Mouse (Mus musculus) neural tube, embryonic 12.5 days (tissue): ENCODE measurements around the gene Abca7. TPM values are rescaled to one million over a fixed set of nuclear protein-coding genes. Genes with fewer than 3 reads are reported as not detected.

Source experiments
- ATAC-seq: fragments of 200-750 bp; cut with Nextera tagmentation; 2 replicates; pipeline ENCODE4 v1.8.0; 2017; ENCODE audit warnings: low read depth, mild to moderate bottlenecking, moderate TSS enrichment, moderate library complexity; ENCODE audit not compliant: low FRiP score
- H3K27ac ChIP-seq: fragments of 300-500 bp; sonication (generic); 2 replicates; pipeline ENCODE4 v1.5.1; 2016
- H3K27me3 ChIP-seq: fragments of 300-500 bp; sonication (generic); replicated peaks from 2 replicates; pipeline ENCODE4 v1.6.1; 2016; ENCODE audit warnings: mild to moderate bottlenecking
- H3K36me3 ChIP-seq: fragments of 300-500 bp; sonication (generic); 2 replicates; pipeline ENCODE4 v1.6.1; 2016; ENCODE audit warnings: mild to moderate bottlenecking
- H3K4me1 ChIP-seq: fragments of 300-500 bp; sonication (generic); 2 replicates; pipeline ENCODE4 v1.6.1; 2016
- H3K4me2 ChIP-seq: fragments of 300-500 bp; sonication (generic); replicated peaks from 2 replicates; pipeline ENCODE4 v1.6.1; 2016; ENCODE audit warnings: mild to moderate bottlenecking
- H3K4me3 ChIP-seq: fragments of 300-500 bp; sonication (generic); 2 replicates; pipeline ENCODE4 v1.5.1; 2016
- H3K9ac ChIP-seq: fragments of 300-500 bp; sonication (generic); 2 replicates; pipeline ENCODE4 v1.6.1; 2016; ENCODE audit warnings: mild to moderate bottlenecking
- H3K9me3 ChIP-seq: fragments of 300-500 bp; sonication (generic); 2 replicates; pipeline ENCODE4 v1.6.1; 2016; ENCODE audit warnings: mild to moderate bottlenecking
- WGBS: fragments of 180-500 bp; shearing (Covaris S2); methylation state at CpG from one replicate; pipeline ENCODE4 v1.1.7; 2016; 5-methylcytosine and 5-hydroxymethylcytosine counted together
- polyA plus RNA-seq: library from polyadenylated mRNA; unstranded; fragments of >200 nt; fragmentation: Nextera tagmentation; extraction: Ambion mirVana; gene quantifications from 2 replicates; pipeline ENCODE4 v1.2.1, GENCODE M21; 2016

Abca7 gene
- polyA plus RNA-seq, 1 experiment from 2014 or later: 10.7 TPM

DNA sequence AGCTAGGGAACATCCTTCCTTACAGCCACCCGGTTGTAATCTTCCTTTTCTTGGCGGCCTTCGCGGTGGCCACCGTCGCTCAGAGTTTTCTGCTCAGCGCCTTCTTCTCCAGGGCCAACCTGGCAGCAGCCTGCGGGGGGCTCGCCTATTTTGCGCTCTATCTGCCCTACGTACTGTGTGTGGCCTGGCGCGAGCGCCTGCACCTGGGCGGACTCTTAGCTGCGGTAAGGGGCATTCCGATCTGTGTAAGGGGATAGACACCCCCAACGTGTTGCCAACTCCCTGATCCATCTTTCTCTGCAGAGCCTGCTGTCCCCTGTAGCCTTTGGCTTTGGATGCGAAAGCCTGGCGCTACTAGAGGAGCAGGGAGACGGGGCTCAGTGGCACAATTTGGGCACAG, 6.5 kb downstream of the Abca7 start:
- 0 out of 2 replicates have a peak overlapping the region, but pooled peaks have one; percentile 1 for H3K4me2 ChIP-seq
- WGBS: 28% methylated on average over 21 of the region's 21 CpGs
- no peaks in the 10 kb centered on the region for H3K9me3 ChIP-seq
- H3K4me3 ChIP-seq: no peak overlapping the region
- peaks cover 3% of the 10 kb centered on the region for H3K36me3 ChIP-seq
- ATAC-seq: no peak
- H3K4me1 ChIP-seq: peaks cover 14% of the 10 kb centered on the region
- H3K27me3 ChIP-seq: peaks cover 35% of the 10 kb centered on the region
- no peak overlapping the region for H3K27ac ChIP-seq
- no peak overlapping the region for H3K9ac ChIP-seq

DNA sequence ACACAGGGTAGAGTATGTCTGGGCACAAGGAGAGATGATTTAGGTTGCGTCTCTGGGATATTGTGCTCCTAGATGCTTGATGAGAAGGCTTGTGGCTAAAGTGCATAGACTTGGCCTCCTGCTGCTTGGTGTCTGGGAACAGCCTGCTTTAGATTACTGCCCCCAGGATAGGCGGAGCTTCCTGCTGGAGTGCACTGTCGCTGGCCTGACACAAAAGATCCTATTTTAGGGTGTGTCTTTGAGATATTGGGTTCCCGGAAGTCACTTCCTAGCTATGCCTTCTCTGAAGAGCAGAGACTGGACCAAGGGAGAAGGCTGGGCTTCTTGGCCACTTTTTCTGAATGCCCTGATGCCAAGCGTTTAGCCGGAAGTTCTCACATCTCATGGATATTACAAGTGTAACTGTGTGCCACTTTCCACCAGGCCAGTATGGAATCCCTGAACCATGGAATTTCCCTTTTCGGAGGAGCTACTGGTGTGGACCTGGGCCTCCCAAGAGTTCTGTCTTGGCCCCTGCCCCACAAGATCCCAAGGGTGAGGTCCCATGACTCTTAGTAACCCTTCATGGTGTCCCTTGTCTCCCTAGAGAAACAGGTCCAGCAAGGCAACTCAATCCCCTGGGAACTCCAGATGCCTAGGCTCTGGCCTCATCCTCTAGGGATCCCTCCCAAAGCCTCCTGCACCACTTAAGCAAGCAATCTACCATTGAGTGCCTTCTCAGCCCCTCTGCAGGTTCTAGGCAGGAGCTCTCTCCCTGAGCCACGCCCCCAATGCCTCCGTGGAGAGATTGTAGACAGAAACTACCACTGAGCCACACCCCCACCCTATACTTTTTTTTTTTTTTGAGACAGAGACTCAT, 7.3 kb downstream of the Abca7 start:
- H3K4me3 ChIP-seq: no peak overlapping the region
- WGBS: 59% methylated on average over 9 of the region's 9 CpGs
- no peak for ATAC-seq
- H3K4me1 ChIP-seq: 0 out of 2 replicates have a peak, but pooled peaks cover 8% of the 10 kb centered on the region
- peaks cover 10% of the 10 kb centered on the region for H3K36me3 ChIP-seq
- H3K27me3 ChIP-seq: peaks cover 35% of the 10 kb centered on the region
- H3K27ac ChIP-seq: no peak overlapping the region
- H3K9me3 ChIP-seq: no peaks in the 10 kb centered on the region
- no peak overlapping the region for H3K9ac ChIP-seq
- H3K4me2 ChIP-seq: no peak overlapping the region

DNA sequence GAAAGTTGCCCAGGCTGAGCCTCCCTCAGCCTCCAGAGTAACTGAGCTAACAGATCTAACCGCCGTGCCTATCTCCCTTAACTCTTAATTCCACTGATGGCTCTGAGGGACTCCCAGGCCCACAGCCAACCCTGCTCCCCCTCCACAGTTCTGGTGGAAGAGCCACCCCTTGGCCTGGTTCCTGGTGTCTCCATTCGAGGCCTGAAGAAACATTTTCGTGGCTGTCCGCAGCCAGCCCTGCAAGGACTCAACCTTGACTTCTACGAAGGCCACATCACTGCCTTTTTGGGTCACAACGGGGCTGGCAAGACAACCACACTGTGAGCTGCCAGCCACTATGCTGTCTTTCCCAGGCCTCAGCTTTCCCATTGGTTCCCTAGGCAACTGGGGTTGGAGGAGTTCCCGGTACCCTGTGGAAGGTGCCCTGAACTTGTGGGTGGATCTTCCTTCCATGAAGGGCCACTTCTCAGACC, 8.0 kb downstream of the Abca7 start:
- no peak overlapping the region for H3K4me2 ChIP-seq
- H3K27me3 ChIP-seq: peaks cover 35% of the 10 kb centered on the region
- no peak overlapping the region for H3K9ac ChIP-seq
- 93% methylated on average over 8 of the region's 8 CpGs for WGBS
- no peak overlapping the region for H3K27ac ChIP-seq
- H3K9me3 ChIP-seq: no peaks in the 10 kb centered on the region
- H3K36me3 ChIP-seq: peaks cover 17% of the 10 kb centered on the region
- H3K4me1 ChIP-seq: 0 out of 2 replicates have a peak, but pooled peaks cover 8% of the 10 kb centered on the region
- no peak overlapping the region for H3K4me3 ChIP-seq
- no peak for ATAC-seq

DNA sequence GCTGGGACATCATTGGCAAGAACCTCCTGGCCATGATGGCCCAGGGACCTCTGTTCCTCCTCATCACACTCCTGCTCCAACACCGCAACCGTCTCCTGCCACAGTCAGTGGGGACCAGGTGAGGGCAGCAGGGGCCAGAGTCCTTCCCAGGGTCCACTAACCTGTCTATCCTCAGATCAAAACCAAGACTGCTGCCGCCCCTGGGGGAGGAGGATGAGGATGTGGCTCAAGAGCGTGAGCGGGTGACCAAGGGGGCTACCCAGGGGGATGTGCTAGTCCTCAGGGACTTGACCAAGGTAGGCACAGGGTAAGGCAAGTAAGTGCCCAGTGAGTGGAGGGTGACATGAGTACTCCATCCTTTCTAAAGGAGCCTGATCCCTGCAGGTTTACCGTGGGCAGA, 15.4 kb downstream of the Abca7 start:
- H3K9me3 ChIP-seq: peaks cover 22% of the 10 kb centered on the region
- H3K9ac ChIP-seq: no peak overlapping the region
- H3K4me2 ChIP-seq: no peak overlapping the region
- no peak overlapping the region for H3K27ac ChIP-seq
- peaks cover 59% of the 10 kb centered on the region for H3K36me3 ChIP-seq
- peaks cover 54% of the 10 kb centered on the region for H3K27me3 ChIP-seq
- H3K4me3 ChIP-seq: no peak overlapping the region
- WGBS: 91% methylated on average over 6 of the region's 6 CpGs
- ATAC-seq: no peak
- H3K4me1 ChIP-seq: no peaks in the 10 kb centered on the region

DNA sequence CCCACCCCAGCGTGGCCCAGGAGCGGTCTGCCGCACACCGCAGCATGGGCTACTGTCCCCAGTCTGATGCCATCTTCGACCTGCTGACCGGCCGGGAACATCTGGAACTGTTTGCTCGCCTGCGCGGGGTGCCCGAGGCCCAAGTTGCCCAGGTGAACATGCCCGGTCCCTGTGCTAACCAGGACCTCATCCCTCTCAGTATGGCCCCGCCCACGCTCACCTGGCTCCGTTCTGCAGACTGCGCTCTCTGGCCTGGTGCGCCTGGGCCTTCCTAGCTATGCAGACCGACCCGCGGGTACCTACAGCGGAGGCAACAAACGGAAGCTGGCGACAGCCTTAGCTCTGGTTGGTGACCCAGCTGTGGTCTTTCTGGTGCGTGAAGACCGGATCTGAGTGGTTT, 17.3 kb downstream of the Abca7 start:
- 30% methylated on average over 25 of the region's 25 CpGs for WGBS
- H3K4me1 ChIP-seq: no peaks in the 10 kb centered on the region
- no peak overlapping the region for H3K9ac ChIP-seq
- H3K4me2 ChIP-seq: no peak overlapping the region
- no peak for ATAC-seq
- H3K9me3 ChIP-seq: peaks cover 22% of the 10 kb centered on the region
- H3K27ac ChIP-seq: no peak overlapping the region
- H3K36me3 ChIP-seq: peaks cover 48% of the 10 kb centered on the region
- H3K27me3 ChIP-seq: peaks cover 67% of the 10 kb centered on the region
- H3K4me3 ChIP-seq: no peak overlapping the region

DNA sequence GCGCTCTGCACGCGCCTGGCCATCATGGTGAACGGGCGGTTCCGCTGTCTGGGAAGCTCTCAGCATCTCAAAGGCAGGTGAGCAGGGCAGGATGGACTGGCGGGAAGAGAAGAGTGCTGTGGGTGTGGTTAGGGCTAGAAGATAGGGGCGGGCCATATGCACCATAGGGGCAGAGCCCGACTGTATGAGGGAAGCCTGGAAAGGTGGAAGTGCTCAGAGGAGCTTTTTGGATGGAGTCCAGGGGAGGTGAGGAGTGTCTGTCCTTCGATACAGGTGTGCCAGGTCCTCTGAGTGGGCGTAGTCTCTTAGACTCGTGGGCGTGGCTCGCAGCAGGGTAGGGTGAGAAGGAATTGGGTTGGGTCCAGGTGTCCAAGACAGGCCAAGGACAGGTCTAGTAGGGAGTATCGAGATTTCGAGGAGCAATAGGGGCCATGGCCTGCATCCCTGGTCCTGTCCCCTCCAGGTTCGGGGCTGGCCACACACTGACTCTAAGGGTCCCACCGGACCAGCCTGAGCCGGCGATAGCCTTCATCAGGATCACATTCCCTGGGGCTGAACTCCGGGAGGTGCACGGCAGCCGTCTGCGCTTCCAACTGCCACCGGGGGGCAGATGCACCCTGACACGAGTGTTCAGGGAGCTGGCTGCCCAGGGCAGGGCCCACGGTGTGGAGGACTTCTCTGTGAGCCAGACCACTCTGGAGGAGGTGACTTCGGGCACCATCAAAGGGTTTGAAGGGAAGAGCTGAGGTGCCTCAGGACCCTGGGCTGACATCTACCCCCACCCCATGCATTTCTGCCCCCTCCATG, 18.4 kb downstream of the Abca7 start:
- peaks cover 78% of the 10 kb centered on the region for H3K27me3 ChIP-seq
- peaks cover 20% of the 10 kb centered on the region for H3K9me3 ChIP-seq
- peaks cover 8% of the 10 kb centered on the region for H3K4me1 ChIP-seq
- H3K4me3 ChIP-seq: no peak overlapping the region
- H3K9ac ChIP-seq: no peak overlapping the region
- H3K4me2 ChIP-seq: no peak overlapping the region
- WGBS: 21% methylated on average over 28 of the region's 28 CpGs
- no peak for ATAC-seq
- no peak overlapping the region for H3K27ac ChIP-seq
- H3K36me3 ChIP-seq: peaks cover 38% of the 10 kb centered on the region

DNA sequence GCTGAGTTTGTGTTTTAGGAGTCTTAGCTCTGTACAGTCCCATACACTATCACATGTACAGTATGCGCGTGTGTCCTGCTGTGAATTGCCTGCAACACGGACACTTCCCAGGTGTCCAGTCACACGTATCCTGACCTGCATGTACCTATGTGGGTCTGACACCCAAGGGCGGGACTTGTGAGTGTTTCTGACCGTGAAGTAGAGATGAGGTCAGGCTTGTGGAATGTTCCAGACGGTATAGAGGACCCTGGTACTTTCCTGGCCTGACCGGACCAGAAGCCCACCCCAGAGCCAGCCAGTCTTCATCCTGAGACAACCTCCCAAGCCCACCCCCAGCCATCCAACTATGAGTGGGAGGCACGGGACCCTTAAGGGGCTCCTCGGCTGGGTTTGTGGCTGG, 19.3 kb downstream of the Abca7 start:
- H3K4me3 ChIP-seq: no peak overlapping the region
- 83% methylated on average over 10 of the region's 10 CpGs for WGBS
- ATAC-seq: no peak
- no peak overlapping the region for H3K4me2 ChIP-seq
- peaks cover 85% of the 10 kb centered on the region for H3K27me3 ChIP-seq
- H3K9ac ChIP-seq: no peak overlapping the region
- no peak overlapping the region for H3K27ac ChIP-seq
- peaks cover 10% of the 10 kb centered on the region for H3K4me1 ChIP-seq
- peaks cover 29% of the 10 kb centered on the region for H3K36me3 ChIP-seq
- peaks cover 12% of the 10 kb centered on the region for H3K9me3 ChIP-seq

DNA sequence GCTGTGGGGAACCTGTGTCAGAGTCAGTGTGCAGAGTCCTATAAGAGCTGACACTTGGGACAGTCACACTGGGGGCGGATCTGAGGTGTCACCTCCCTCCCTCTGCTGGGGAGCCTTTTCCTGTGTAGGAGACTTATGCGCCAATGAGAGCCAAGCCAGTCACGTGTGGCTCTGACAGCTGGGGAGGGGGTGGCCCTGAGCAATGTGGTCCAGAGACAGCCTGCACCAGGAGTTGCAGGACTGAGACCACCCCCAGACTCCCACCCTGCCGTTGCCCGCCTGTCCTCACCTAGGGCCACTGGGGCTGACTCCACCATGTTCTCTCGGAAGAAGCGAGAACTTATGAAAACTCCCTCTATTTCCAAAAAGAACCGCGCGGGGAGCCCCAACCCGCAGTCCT, 20.2 kb downstream of the Abca7 start, which contains the start of gene Arhgap45:
Gene Arhgap45, plus strand, starts transcription at position 143 of the 400 bp plus-strand sequence.
- no peak within 1 kb of the TSS for H3K4me3 ChIP-seq
- H3K27ac ChIP-seq: no peak within 1 kb of the TSS
- H3K36me3 ChIP-seq: peaks cover 19% of the 10 kb centered on the region
- no peak within 1 kb of the TSS for H3K9ac ChIP-seq
- H3K4me1 ChIP-seq: peaks cover 10% of the 10 kb centered on the region
- peaks cover 91% of the 10 kb centered on the region for H3K27me3 ChIP-seq
- no peak for ATAC-seq
- 67% methylated on average over 11 of the region's 11 CpGs for WGBS
- H3K9me3 ChIP-seq: peaks cover 2% of the 10 kb centered on the region; the same call in 1 of the 2 replicates
- no peak within 1 kb of the TSS for H3K4me2 ChIP-seq

DNA sequence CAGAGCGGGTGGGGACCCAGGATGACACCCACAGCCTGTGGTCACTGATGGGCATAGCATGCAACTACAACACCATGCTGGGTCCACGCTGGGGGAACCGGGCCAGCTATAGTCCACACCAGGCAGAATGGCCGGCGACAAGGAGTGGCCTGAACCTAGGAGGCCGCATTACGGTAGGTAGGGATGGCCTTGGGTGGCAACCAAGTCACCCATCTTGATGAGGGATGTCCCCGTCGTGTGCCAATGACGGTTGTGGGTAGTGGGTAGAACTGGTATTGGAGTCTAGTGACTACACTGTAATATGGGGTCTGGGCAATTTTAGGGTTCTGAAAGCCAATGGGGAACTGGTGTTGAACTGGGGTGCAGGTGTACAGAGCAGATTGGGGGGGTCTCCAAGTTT, 20.6 kb downstream of the Abca7 start:
- H3K4me1 ChIP-seq: peaks cover 10% of the 10 kb centered on the region
- H3K27ac ChIP-seq: no peak overlapping the region
- peaks cover 15% of the 10 kb centered on the region for H3K36me3 ChIP-seq
- H3K4me2 ChIP-seq: no peak overlapping the region
- no peak for ATAC-seq
- WGBS: 83% methylated on average over 10 of the region's 10 CpGs
- H3K27me3 ChIP-seq: peaks cover 87% of the 10 kb centered on the region
- no peaks in the 10 kb centered on the region for H3K9me3 ChIP-seq
- H3K4me3 ChIP-seq: no peak overlapping the region
- H3K9ac ChIP-seq: no peak overlapping the region

DNA sequence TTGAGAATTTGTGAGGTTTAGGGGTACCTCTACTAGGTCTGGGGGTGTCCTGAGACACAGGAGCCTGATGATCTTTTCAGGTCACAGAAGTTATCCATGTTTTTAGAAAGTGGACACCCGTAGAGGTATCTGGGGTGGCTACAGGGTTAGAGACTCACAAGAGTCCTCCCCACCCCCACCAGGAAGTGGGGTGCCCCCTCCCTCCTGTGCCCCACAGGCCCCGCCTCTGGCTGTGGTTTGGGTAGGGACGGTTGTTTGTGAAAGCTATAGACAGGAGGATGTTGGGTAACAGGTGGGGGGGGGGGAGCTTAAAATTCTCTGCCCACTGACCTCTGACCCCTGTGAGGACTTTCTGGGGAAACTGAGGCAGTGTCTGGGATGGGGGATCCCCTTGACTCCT, 21.1 kb downstream of the Abca7 start:
- no peak overlapping the region for H3K4me3 ChIP-seq
- peaks cover 10% of the 10 kb centered on the region for H3K4me1 ChIP-seq
- ATAC-seq: no peak
- H3K27ac ChIP-seq: no peak overlapping the region
- H3K9me3 ChIP-seq: no peaks in the 10 kb centered on the region
- no peak overlapping the region for H3K9ac ChIP-seq
- H3K36me3 ChIP-seq: peaks cover 12% of the 10 kb centered on the region; the same call in 1 of the 2 replicates
- peaks cover 83% of the 10 kb centered on the region for H3K27me3 ChIP-seq
- H3K4me2 ChIP-seq: no peak overlapping the region
- WGBS: 63% methylated on average over 3 of the region's 3 CpGs

DNA sequence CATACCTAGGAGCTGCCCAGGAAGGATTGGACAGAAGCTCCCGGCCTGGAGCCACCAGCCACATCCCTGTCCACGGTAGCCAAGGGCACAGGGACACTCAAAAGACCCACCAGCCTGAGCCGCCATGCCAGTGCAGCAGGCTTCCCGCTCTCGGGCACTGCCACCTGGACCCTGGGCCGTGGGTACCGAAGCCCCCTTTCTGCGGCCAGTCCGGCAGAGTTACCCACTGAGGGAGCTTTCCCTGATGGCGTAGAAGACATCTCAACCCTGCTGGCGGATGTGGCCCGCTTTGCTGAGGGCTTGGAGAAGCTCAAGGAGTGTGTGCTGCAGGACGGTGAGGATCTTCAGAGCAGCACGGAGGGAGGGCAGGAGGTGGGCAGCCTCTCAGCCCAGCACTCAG, 21.5 kb downstream of the Abca7 start:
- no peaks in the 10 kb centered on the region for H3K9me3 ChIP-seq
- H3K4me2 ChIP-seq: no peak overlapping the region
- H3K4me1 ChIP-seq: peaks cover 10% of the 10 kb centered on the region
- no peak for ATAC-seq
- 77% methylated on average over 14 of the region's 14 CpGs for WGBS
- no peak overlapping the region for H3K4me3 ChIP-seq
- peaks cover 78% of the 10 kb centered on the region for H3K27me3 ChIP-seq
- H3K27ac ChIP-seq: no peak overlapping the region
- H3K36me3 ChIP-seq: peaks cover 12% of the 10 kb centered on the region; the same call in 1 of the 2 replicates
- H3K9ac ChIP-seq: no peak overlapping the region

DNA sequence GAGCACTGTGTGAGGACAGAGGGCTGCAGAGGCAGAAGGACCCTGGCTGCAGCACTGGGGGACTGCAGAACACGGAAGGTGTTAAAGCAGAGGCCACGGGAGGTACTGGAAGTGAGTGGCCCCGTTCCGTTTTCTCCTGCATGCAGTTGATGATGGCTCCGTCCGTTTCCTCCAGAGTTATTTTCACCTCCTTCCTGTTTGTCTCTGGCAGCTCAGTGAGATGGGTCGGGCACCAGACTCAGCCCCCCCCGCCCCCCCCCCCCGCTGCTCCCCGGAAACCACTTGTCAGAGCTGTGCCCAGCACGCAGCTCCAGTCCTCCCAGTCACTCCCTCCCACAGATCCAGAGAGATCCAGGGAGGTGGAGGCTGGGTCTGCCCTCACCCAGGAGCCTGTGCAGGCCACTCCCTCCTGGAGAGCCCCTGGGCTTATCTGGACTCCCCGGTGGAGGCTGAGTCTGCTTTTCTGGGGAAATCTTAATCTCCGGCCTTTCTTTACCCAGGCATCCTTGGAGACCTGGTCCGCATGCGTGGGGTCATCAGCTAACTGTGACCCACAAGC, 22.5 kb downstream of the Abca7 start:
- peaks cover 68% of the 10 kb centered on the region for H3K27me3 ChIP-seq
- no peak overlapping the region for H3K27ac ChIP-seq
- 0 out of 2 replicates have a peak overlapping the region, but pooled peaks have one; percentile 3 for H3K9ac ChIP-seq
- H3K4me3 ChIP-seq: no peak overlapping the region
- ATAC-seq: no peak
- 0 out of 2 replicates have a peak, but pooled peaks cover 7% of the 10 kb centered on the region for H3K36me3 ChIP-seq
- H3K9me3 ChIP-seq: no peaks in the 10 kb centered on the region
- H3K4me1 ChIP-seq: peaks cover 10% of the 10 kb centered on the region
- WGBS: 10% methylated on average over 14 of the region's 15 CpGs
- 0 out of 2 replicates have a peak overlapping the region, but pooled peaks have one; percentile 40 for H3K4me2 ChIP-seq
